Mouse (Mus musculus) liver, embryonic 13.5 days (tissue): ENCODE results near the gene Bank1. TPM values are rescaled to one million over a fixed set of nuclear protein-coding genes. Genes with fewer than 3 reads are reported as not detected.
"Not testable (repeated sequence)": the region's sequence is repeated elsewhere in the genome, so short reads cannot be mapped to it uniquely, and the experiment has no call there.

Experiments
- ATAC-seq: fragments of 200-750 bp; cut with Nextera tagmentation; 2 replicates; pipeline ENCODE4 v1.8.0; 2017; ENCODE audit warnings: low read depth, mild to moderate bottlenecking, moderate number of reproducible peaks, moderate library complexity
- DNase-seq: peaks from one replicate; pipeline ENCODE4 v3.0.0; 2022
- H3K27ac ChIP-seq: fragments of 300-500 bp; sonication (generic); 2 replicates; pipeline ENCODE4 v1.5.1; 2015; ENCODE audit warnings: moderate library complexity, mild to moderate bottlenecking, inconsistent platforms
- H3K27me3 ChIP-seq: fragments of 300-500 bp; sonication (generic); 2 replicates; pipeline ENCODE4 v1.6.1; 2015; ENCODE audit warnings: mild to moderate bottlenecking, inconsistent platforms
- H3K36me3 ChIP-seq: fragments of 300-500 bp; sonication (generic); 2 replicates; pipeline ENCODE4 v1.6.1; 2015; ENCODE audit warnings: mild to moderate bottlenecking, inconsistent platforms
- H3K4me1 ChIP-seq: fragments of 300-500 bp; sonication (generic); replicated peaks from 2 replicates; pipeline ENCODE4 v1.6.1; 2015; ENCODE audit warnings: inconsistent platforms
- H3K4me2 ChIP-seq: fragments of 300-500 bp; sonication (generic); 2 replicates; pipeline ENCODE4 v1.6.1; 2015; ENCODE audit warnings: inconsistent platforms, mild to moderate bottlenecking, moderate library complexity
- H3K4me3 ChIP-seq: fragments of 300-500 bp; sonication (generic); replicated peaks from 2 replicates; pipeline ENCODE4 v1.5.1; 2015; ENCODE audit warnings: mild to moderate bottlenecking, inconsistent platforms
- H3K9ac ChIP-seq: fragments of 300-500 bp; sonication (generic); 2 replicates; pipeline ENCODE4 v1.6.1; 2015; ENCODE audit warnings: mild to moderate bottlenecking, inconsistent platforms
- H3K9me3 ChIP-seq: fragments of 300-500 bp; sonication (generic); replicated peaks from 2 replicates; pipeline ENCODE4 v1.6.1; 2016; ENCODE audit warnings: inconsistent platforms
- WGBS: fragments of 180-500 bp; shearing (Covaris S2); methylation state at CpG from one replicate; pipeline ENCODE4 v1.1.7; 2015; ENCODE audit not compliant: insufficient replicate concordance; 5-methylcytosine and 5-hydroxymethylcytosine counted together
- polyA plus RNA-seq: library from polyadenylated mRNA; unstranded; fragments of >200 nt; fragmentation: Nextera tagmentation; extraction: Ambion mirVana; gene quantifications from 2 replicates; pipeline ENCODE4 v1.2.1, GENCODE M21; 2015

Bank1 gene
- polyA plus RNA-seq, 1 experiment from 2014 or later, result 2.2 TPM

- DNase-seq, H3K4me1 ChIP-seq, H3K4me2 ChIP-seq, H3K27ac ChIP-seq, H3K27me3 ChIP-seq, H3K9me3 ChIP-seq, H3K36me3 ChIP-seq, H3K4me3 ChIP-seq, ATAC-seq, H3K9ac ChIP-seq: not testable (repeated sequence)
- WGBS, result 74% methylated on average over 6 of the region's 6 CpGs
Measured at GRCm38 (mm10) chr3:136324716-136325115, 1.1 kb downstream of the Bank1 start.

DNA sequence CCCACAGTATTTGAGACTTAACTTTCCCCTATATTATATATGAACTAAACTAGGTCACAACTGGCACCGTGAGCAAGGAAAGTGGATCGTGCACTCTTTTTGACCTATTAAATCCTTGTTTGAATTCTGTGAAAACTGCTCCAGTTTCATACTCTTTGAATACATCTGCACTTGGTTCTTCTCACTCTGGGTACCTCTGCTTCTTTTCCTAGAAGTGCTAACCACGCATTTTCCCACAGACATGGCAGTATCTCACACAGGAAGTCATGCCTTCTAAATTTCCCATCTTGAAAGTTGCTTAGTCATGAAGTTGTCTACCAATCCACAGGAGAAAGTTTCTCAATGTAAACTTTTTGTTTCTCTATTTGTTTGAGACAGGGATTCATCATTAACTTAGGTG is 3.9 kb downstream of the Bank1 start:
- no peaks in the 10 kb centered on the region for H3K36me3 ChIP-seq
- H3K4me2 ChIP-seq, result no peak overlapping the region
- no peak overlapping the region for H3K27ac ChIP-seq
- 68% methylated on average over 3 of the region's 3 CpGs for WGBS
- no peak overlapping the region for H3K4me3 ChIP-seq
- H3K4me1 ChIP-seq, result no peaks in the 10 kb centered on the region
- no peak overlapping the region for H3K9ac ChIP-seq
- ATAC-seq (no peak), DNase-seq (no peak)
- no peaks in the 10 kb centered on the region for H3K27me3 ChIP-seq
- no peaks in the 10 kb centered on the region for H3K9me3 ChIP-seq

DNA sequence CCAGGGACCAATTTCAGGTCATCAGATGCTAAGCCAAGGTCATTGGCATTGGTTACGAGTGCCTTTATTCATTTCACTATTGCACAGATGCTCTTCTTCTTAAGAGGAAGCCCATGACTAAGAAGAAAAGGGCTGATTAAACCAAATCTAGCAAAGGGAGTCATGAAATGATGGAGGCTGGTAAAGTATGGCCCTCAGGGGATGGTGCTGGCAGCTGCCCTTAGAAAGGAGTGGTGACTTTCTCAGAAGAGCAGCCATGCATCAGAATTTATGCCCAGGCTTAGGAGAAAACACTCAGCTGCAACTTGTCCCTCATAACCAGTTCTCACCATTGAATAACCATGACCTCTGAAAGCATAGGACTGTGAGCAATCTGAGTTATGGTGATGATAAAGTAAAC is 17.4 kb downstream of the Bank1 start:
- H3K9me3 ChIP-seq, result no peaks in the 10 kb centered on the region
- H3K9ac ChIP-seq, result no peak overlapping the region
- H3K4me3 ChIP-seq, result no peak overlapping the region
- no peak for ATAC-seq
- WGBS, result 57% methylated on average over 1 of the region's 1 CpGs
- no peak overlapping the region for H3K27ac ChIP-seq
- H3K27me3 ChIP-seq, result no peaks in the 10 kb centered on the region
- H3K4me2 ChIP-seq, result no peak overlapping the region
- no peaks in the 10 kb centered on the region for H3K4me1 ChIP-seq
- no peak for DNase-seq
- H3K36me3 ChIP-seq, result no peaks in the 10 kb centered on the region

DNA sequence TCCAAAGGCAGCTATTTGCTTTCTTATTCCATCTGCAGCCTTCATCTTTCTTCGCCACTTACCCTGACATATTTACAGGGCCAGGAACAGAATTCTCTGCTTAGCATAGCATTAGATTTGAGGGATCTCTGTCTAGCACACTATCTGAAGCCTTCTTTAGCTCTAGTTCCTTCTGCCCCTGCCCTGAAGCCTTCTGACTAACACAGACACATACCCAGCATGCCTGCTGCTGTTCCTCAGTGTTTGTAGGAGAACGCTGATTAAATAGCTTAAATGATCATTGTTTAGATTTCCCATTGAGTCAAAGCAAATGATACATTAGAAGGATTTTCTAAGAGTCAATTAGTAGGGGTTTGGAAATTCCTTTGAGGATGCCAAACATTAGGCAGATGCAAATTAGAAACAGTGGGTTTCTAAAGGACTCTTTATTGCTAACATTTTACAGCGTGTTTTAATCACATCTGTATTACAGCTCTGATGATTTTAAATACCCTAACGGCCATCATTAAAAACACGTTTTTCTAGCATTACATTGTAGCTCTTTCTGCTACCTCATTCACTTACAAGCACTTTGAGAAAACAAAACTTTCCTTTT is 19.2 kb downstream of the Bank1 start:
- Histone ChIP-seq H3K27ac (no peak overlapping the region), H3K9ac (no peak overlapping the region), H3K4me1 (no peaks in the 10 kb centered on the region), H3K4me2 (no peak overlapping the region), H3K27me3 (no peaks in the 10 kb centered on the region), H3K9me3 (no peaks in the 10 kb centered on the region), H3K4me3 (no peak overlapping the region), H3K36me3 (no peaks in the 10 kb centered on the region)
- no peak for ATAC-seq
- no peak for DNase-seq
- WGBS, result 62% methylated on average over 5 of the region's 5 CpGs

DNA sequence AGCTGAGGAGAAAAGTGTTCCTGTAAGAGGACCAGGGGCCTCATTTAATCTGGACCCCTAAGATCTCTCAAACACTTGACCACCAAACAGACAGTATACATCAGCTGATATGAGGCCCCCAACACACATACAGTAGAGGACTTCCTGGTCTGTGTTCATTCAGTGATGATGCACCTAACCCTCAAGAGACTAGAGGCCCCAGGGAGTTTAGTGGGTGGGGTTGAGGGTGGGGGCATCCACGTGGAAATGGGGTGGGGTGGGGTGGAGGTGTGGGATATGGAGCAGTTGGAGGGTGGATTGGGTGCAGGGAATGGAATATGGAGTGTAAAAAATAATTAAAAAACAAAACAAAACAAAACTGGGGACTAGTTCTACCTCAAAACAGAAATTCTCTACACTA is 23.3 kb downstream of the Bank1 start:
- no peak for ATAC-seq
- Histone ChIP-seq H3K4me2 (no peak overlapping the region), H3K27ac (no peak overlapping the region), H3K9me3 (no peaks in the 10 kb centered on the region), H3K4me3 (no peak overlapping the region), H3K27me3 (no peaks in the 10 kb centered on the region), H3K36me3 (no peaks in the 10 kb centered on the region), H3K9ac (no peak overlapping the region), H3K4me1 (no peaks in the 10 kb centered on the region)
- WGBS, result 25% methylated on average over 1 of the region's 1 CpGs
- DNase-seq, result no peak

DNA sequence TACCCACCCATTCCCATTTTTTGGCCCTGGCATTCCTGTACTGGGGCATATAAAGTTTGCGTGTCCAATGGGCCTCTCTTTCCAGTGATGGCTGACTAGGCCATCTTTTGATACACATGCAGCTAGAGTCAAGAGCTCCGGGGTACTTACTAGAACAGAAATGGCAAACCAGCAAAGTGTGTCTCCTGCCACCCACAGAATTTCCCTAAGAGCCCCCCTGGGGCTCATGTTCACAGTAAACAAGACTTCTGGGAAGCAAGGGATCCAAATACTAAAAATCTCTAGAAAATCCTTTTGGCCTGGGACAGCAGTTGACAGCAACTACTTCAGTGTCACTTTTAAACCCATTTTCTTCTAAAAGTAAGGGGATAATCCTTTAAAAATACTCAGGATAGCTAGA is 25.1 kb downstream of the Bank1 start:
- DNase-seq, H3K9ac ChIP-seq, H3K4me3 ChIP-seq, H3K27me3 ChIP-seq, H3K9me3 ChIP-seq, H3K4me1 ChIP-seq, H3K27ac ChIP-seq, ATAC-seq, H3K4me2 ChIP-seq, H3K36me3 ChIP-seq: not testable (repeated sequence)
- 68% methylated on average over 2 of the region's 2 CpGs for WGBS

- ATAC-seq, result no peak
- Histone ChIP-seq H3K9ac (no peak overlapping the region), H3K27ac (no peak overlapping the region), H3K4me2 (no peak overlapping the region), H3K36me3 (no peaks in the 10 kb centered on the region), H3K27me3 (no peaks in the 10 kb centered on the region), H3K9me3 (no peaks in the 10 kb centered on the region), H3K4me3 (no peak overlapping the region), H3K4me1 (no peaks in the 10 kb centered on the region)
- whole genome bisulfite sequencing, result 73% methylated on average over 2 of the region's 2 CpGs
- no peak for DNase-seq
Measured at GRCm38 (mm10) chr3:136297355-136297754, 28.5 kb downstream of the Bank1 start.

GRCm38 (mm10) chr3:136295250-136295649 is 30.6 kb downstream of the Bank1 start:
- Histone ChIP-seq H3K4me1 (no peaks in the 10 kb centered on the region), H3K4me2 (no peak overlapping the region), H3K9me3 (no peaks in the 10 kb centered on the region), H3K4me3 (no peak overlapping the region), H3K27me3 (no peaks in the 10 kb centered on the region), H3K9ac (no peak overlapping the region), H3K36me3 (no peaks in the 10 kb centered on the region), H3K27ac (no peak overlapping the region)
- WGBS, result 68% methylated on average over 2 of the region's 2 CpGs
- no peak for ATAC-seq
- no peak for DNase-seq

DNA sequence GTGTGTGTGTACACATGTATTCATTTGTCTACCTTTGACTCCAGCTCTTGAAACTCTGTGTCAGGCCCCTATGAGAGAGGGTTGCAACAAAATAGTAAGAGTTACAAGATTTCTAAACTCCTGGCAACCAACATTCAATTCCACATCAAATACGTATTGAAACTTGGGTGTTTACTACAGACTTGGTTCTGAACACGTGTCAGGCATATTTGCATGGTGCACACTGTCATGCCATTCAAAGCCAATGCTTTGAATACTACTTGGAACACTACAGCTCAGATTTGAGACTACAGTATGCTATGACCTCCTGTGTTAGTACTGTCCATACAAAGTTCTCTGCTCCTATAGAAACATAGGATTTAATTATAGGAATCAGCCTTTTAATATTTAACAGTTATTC is 38.0 kb downstream of the Bank1 start:
- no peak for ATAC-seq
- no peak overlapping the region for H3K4me2 ChIP-seq
- H3K36me3 ChIP-seq, result no peaks in the 10 kb centered on the region
- 56% methylated on average over 2 of the region's 2 CpGs for WGBS
- no peak overlapping the region for H3K27ac ChIP-seq
- H3K27me3 ChIP-seq, result no peaks in the 10 kb centered on the region
- no peak overlapping the region for H3K9ac ChIP-seq
- no peaks in the 10 kb centered on the region for H3K9me3 ChIP-seq
- H3K4me3 ChIP-seq, result no peak overlapping the region
- DNase-seq, result no peak
- no peaks in the 10 kb centered on the region for H3K4me1 ChIP-seq

DNA sequence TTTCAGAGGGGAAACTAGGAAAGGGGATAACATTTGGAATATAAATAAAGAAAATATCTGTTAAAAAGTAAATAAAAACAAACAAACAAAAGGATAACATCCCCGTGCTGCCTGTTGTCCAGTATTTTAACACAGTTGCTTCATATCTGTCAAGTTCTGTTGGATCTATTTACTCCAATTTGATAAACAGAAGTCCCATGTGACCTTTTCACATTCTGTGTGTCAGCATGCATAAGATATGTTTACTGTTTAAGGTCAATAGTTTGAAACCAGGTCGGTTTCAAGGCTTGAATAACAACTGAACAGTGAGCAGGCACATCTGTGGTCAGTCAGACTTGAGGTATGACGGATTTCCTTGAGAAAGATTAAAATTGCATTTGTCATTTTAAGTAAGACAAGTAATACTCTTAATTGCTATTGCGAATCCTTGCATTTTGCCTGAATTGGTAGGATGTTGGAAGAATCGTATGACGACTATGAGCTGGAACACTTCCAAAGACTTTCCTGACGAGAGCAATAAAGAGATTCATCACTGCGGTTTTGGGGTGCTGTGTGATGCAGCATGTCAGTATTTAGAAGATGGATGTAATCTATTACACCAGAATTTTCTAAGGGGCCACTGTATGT is 60.8 kb downstream of the Bank1 start:
- ATAC-seq, result no peak

GRCm38 (mm10) chr3:136257761-136258160 is 68.1 kb downstream of the Bank1 start:
- Histone ChIP-seq H3K4me2 (no peak overlapping the region), H3K9me3 (no peaks in the 10 kb centered on the region), H3K27ac (no peak overlapping the region), H3K4me3 (no peak overlapping the region), H3K9ac (no peak overlapping the region), H3K36me3 (no peaks in the 10 kb centered on the region), H3K4me1 (no peaks in the 10 kb centered on the region), H3K27me3 (no peaks in the 10 kb centered on the region)
- 63% methylated on average over 3 of the region's 3 CpGs for WGBS
- DNase-seq, result no peak
- no peak for ATAC-seq

More for the DNA sequence above, 60.8 kb downstream of the Bank1 start:
- no peak overlapping the region for H3K4me2 ChIP-seq
- no peaks in the 10 kb centered on the region for H3K4me1 ChIP-seq
- H3K4me3 ChIP-seq, result no peak overlapping the region
- no peaks in the 10 kb centered on the region for H3K36me3 ChIP-seq
- WGBS, result 64% methylated on average over 8 of the region's 8 CpGs
- no peak overlapping the region for H3K27ac ChIP-seq
- no peaks in the 10 kb centered on the region for H3K9me3 ChIP-seq
- no peak for DNase-seq
- no peak overlapping the region for H3K9ac ChIP-seq
- H3K27me3 ChIP-seq, result no peaks in the 10 kb centered on the region

DNA sequence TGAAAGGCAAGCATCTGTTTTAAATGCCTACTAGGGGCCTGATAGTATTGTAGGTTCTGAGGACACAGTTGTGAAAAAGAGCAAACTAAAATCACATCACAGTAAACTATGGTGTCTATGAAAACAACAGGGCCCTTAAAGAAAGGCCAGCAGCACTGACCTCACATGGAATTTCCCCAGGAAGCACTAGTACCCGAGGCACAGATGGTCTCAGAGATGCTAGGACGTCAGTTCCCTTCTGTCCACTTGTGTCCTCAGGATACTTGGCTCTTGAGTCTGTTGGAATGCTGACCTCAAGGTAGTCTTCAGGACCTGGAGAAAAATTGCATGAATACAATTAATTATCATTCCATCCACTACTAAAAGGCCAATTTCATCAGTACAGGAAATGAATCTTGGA is 71.2 kb downstream of the Bank1 start:
- Histone ChIP-seq H3K4me1 (no peaks in the 10 kb centered on the region), H3K36me3 (no peaks in the 10 kb centered on the region), H3K4me2 (no peak overlapping the region), H3K27me3 (no peaks in the 10 kb centered on the region), H3K9me3 (no peaks in the 10 kb centered on the region), H3K4me3 (no peak overlapping the region), H3K27ac (no peak overlapping the region), H3K9ac (no peak overlapping the region)
- WGBS, result 23% methylated on average over 2 of the region's 2 CpGs
- DNase-seq, result no peak
- no peak for ATAC-seq
